Mouse (Mus musculus) stomach, postnatal 0 days (tissue): ENCODE results near the gene Iqce.

ENCODE experiments used
- CTCF ChIP-seq: IDR thresholded peaks from 2 replicates; pipeline ENCODE4 v1.5.1; 2016; ENCODE audit warnings: antibody characterized with exemption, low read depth, mild to moderate bottlenecking, moderate library complexity
- EP300 ChIP-seq: optimal IDR thresholded peaks from 2 replicates; pipeline ENCODE3; 2016; ENCODE audit warnings: antibody characterized with exemption

GRCm38 (mm10) chr5:140616691-140617090, 85.5 kb downstream of the Iqce start:
- TF ChIP-seq CTCF, result no peak
- no peak for TF ChIP-seq EP300
